26 mouse cellular contexts compared by ENCODE assay signal in genomic region chr13:42994276-42994675, GRCm38 (mm10).
"Had no signal": no experiment of that assay in that cellular context is flagged by ENCODE, and none has a peak within 500 bp of the region (broad histone marks: within the 10 kb centered on the region; RNA-seq: fewer than 3 reads in every experiment).

No protein-coding gene starts in this region.

- DNase-seq: gastrocnemius, adult 2 months; gastrocnemius, postnatal 10 days; gastrocnemius, postnatal 25 days; heart, adult 18-20 months; heart, postnatal 10 days; heart, postnatal 4 days; kidney, adult 18-20 months; kidney, adult 8-10 months; kidney, postnatal 10 days; kidney, postnatal 25 days; kidney, postnatal 4 days; layer of hippocampus, adult 9-11 months; layer of hippocampus, postnatal 36 days; left cerebral cortex, postnatal 4 days had no signal

- H3K27me3 ChIP-seq: hindbrain, embryonic 12.5 days; intestine, embryonic 15.5 days; limb, embryonic 13.5 days; limb, embryonic 15.5 days; liver, embryonic 12.5 days had no signal

- H3K9me3 ChIP-seq: hindbrain, embryonic 12.5 days; intestine, embryonic 15.5 days; limb, embryonic 13.5 days; limb, embryonic 15.5 days; liver, embryonic 12.5 days had no signal

- H3K4me3 ChIP-seq: gastrocnemius, adult 2 months; hindbrain, embryonic 10.5 days; hindbrain, embryonic 12.5 days; intestine, embryonic 15.5 days; layer of hippocampus, adult 2 months; limb, embryonic 13.5 days; limb, embryonic 15.5 days; liver, embryonic 12.5 days had no signal

- H3K4me2 ChIP-seq: heart, embryonic 11.5 days; hindbrain, embryonic 12.5 days; hindbrain, embryonic 14.5 days; intestine, embryonic 15.5 days; limb, embryonic 13.5 days; limb, embryonic 15.5 days; liver, embryonic 12.5 days had no signal

- H3K27ac ChIP-seq: gastrocnemius, adult 2 months; hindbrain, embryonic 10.5 days; hindbrain, embryonic 12.5 days; hindbrain, embryonic 14.5 days; intestine, embryonic 15.5 days; limb, embryonic 13.5 days; limb, embryonic 15.5 days; liver, embryonic 12.5 days had no signal

- H3K36me3 ChIP-seq: hindbrain, embryonic 10.5 days; hindbrain, embryonic 12.5 days; intestine, embryonic 15.5 days; limb, embryonic 13.5 days; limb, embryonic 15.5 days; liver, embryonic 12.5 days had no signal

- ATAC-seq: hindbrain, embryonic 16.5 days; inflammation-experienced regulatory T-cells, adult 6 months; intestine, embryonic 15.5 days; intestine, postnatal 0 days; liver, embryonic 12.5 days had no signal

- H3K4me1 ChIP-seq: hindbrain, embryonic 10.5 days; hindbrain, embryonic 12.5 days; limb, embryonic 15.5 days; liver, embryonic 12.5 days had no signal

- H3K9ac ChIP-seq: hindbrain, embryonic 12.5 days; hindbrain, embryonic 14.5 days; intestine, embryonic 15.5 days; limb, embryonic 13.5 days; limb, embryonic 15.5 days; liver, embryonic 12.5 days had no signal
